Mouse (Mus musculus): ENCODE measurements around the gene C2. TPM values are rescaled to one million over a fixed set of nuclear protein-coding genes. Genes with fewer than 3 reads are reported as not detected.

The C2 gene
- polyA plus RNA-seq (2014; fragmentation: Nextera tagmentation; extraction: Ambion mirVana) = 0.44 and 0.58 TPM in 2 replicates

GRCm38 (mm10) chr17:34898160-34898586 is at the start of gene C2, which contains the start of gene Ehmt2:
Gene C2, minus strand, starts transcription at chr17:34898265.
Gene Ehmt2, plus strand, starts transcription at chr17:34898469.
- WGBS = under 1% methylated on average over 25 of the region's 44 CpGs
- DNase-seq (ENCODE audit: low spot score) (peak; percentile 87), ATAC-seq (ENCODE audit: insufficient number of reproducible peaks, low FRiP score, low TSS enrichment, low read depth) (no peak)
- no peaks in the 10 kb centered on the region for H3K27me3 ChIP-seq (ENCODE audit: control insufficient read depth, insufficient read depth, low read length)
- H3K27ac ChIP-seq (replicated peaks; ENCODE audit: low read depth, low read length) = peak within 1 kb of the TSS; percentile 95
- H3K36me3 ChIP-seq (ENCODE audit: control insufficient read depth, insufficient read depth, low read length) = peaks cover 20% of the 10 kb centered on the region
- no peaks in the 10 kb centered on the region for H3K9me3 ChIP-seq (ENCODE audit: control insufficient read depth, low read length)
- H3K9ac ChIP-seq (ENCODE audit: low read length) = peak within 1 kb of the TSS; percentile 97
- H3K4me3 ChIP-seq (ENCODE audit: low read depth, low read length) = peak within 1 kb of the TSS; percentile 69
- peak within 1 kb of the TSS; percentile 94 for H3K4me2 ChIP-seq (ENCODE audit: low read depth, severe bottlenecking)
- H3K4me1 ChIP-seq (ENCODE audit: control insufficient read depth, insufficient read depth, low read length) = peaks cover 19% of the 10 kb centered on the region; the same call in 1 of the 2 replicates

- Histone ChIP-seq H3K36me3 (ENCODE audit: control insufficient read depth, insufficient read depth, low read length) (peaks cover 14% of the 10 kb centered on the region; the same call in 1 of the 2 replicates), H3K4me1 (ENCODE audit: control insufficient read depth, insufficient read depth, low read length) (no peaks in the 10 kb centered on the region), H3K27ac (replicated peaks; ENCODE audit: low read depth, low read length) (no peak overlapping the region), H3K4me3 (ENCODE audit: low read depth, low read length) (no peak overlapping the region), H3K9ac (ENCODE audit: low read length) (no peak overlapping the region), H3K27me3 (ENCODE audit: control insufficient read depth, insufficient read depth, low read length) (no peaks in the 10 kb centered on the region), H3K9me3 (ENCODE audit: control insufficient read depth, low read length) (no peaks in the 10 kb centered on the region), H3K4me2 (ENCODE audit: low read depth, severe bottlenecking) (no peak overlapping the region)
- DNase-seq (ENCODE audit: low spot score) (peak; percentile 51), ATAC-seq (ENCODE audit: insufficient number of reproducible peaks, low FRiP score, low TSS enrichment, low read depth) (no peak)
- 32% methylated on average over 8 of the region's 8 CpGs for WGBS
These were observed 49.5 kb upstream of the C2 start for GRCm38 (mm10) chr17:34947606-34948005.

GRCm38 (mm10) chr17:34946486-34947140 is 48.5 kb upstream of the C2 start:
- Histone ChIP-seq H3K4me3 (ENCODE audit: low read depth, low read length) (no peak overlapping the region), H3K27me3 (ENCODE audit: control insufficient read depth, insufficient read depth, low read length) (no peaks in the 10 kb centered on the region), H3K36me3 (ENCODE audit: control insufficient read depth, insufficient read depth, low read length) (peaks cover 14% of the 10 kb centered on the region; the same call in 1 of the 2 replicates), H3K4me2 (ENCODE audit: low read depth, severe bottlenecking) (no peak overlapping the region), H3K9me3 (ENCODE audit: control insufficient read depth, low read length) (no peaks in the 10 kb centered on the region), H3K4me1 (ENCODE audit: control insufficient read depth, insufficient read depth, low read length) (0 out of 2 replicates have a peak, but pooled peaks cover 2% of the 10 kb centered on the region), H3K9ac (ENCODE audit: low read length) (no peak overlapping the region), H3K27ac (replicated peaks; ENCODE audit: low read depth, low read length) (no peak overlapping the region)
- DNase-seq (ENCODE audit: low spot score) (no peak), ATAC-seq (ENCODE audit: insufficient number of reproducible peaks, low FRiP score, low TSS enrichment, low read depth) (no peak)
- 92% methylated on average over 5 of the region's 5 CpGs for WGBS

- no peaks in the 10 kb centered on the region for H3K9me3 ChIP-seq (ENCODE audit: control insufficient read depth, low read length)
- DNase-seq (ENCODE audit: low spot score) = no peak
- no peak overlapping the region for H3K27ac ChIP-seq (replicated peaks; ENCODE audit: low read depth, low read length)
- H3K27me3 ChIP-seq (ENCODE audit: control insufficient read depth, insufficient read depth, low read length) = no peaks in the 10 kb centered on the region
- no peak for ATAC-seq (ENCODE audit: insufficient number of reproducible peaks, low FRiP score, low TSS enrichment, low read depth)
- H3K9ac ChIP-seq (ENCODE audit: low read length) = no peak overlapping the region
- no peak overlapping the region for H3K4me3 ChIP-seq (ENCODE audit: low read depth, low read length)
- H3K4me2 ChIP-seq (ENCODE audit: low read depth, severe bottlenecking) = no peak overlapping the region
- no peaks in the 10 kb centered on the region for H3K36me3 ChIP-seq (ENCODE audit: control insufficient read depth, insufficient read depth, low read length)
- 0 out of 2 replicates have a peak, but pooled peaks cover 4% of the 10 kb centered on the region for H3K4me1 ChIP-seq (ENCODE audit: control insufficient read depth, insufficient read depth, low read length)
These were observed 46.3 kb upstream of the C2 start for GRCm38 (mm10) chr17:34944362-34944761.

- Histone ChIP-seq H3K9me3 (ENCODE audit: control insufficient read depth, low read length) (no peaks in the 10 kb centered on the region), H3K4me3 (ENCODE audit: low read depth, low read length) (no peak overlapping the region), H3K4me2 (ENCODE audit: low read depth, severe bottlenecking) (no peak overlapping the region), H3K27ac (replicated peaks; ENCODE audit: low read depth, low read length) (no peak overlapping the region), H3K27me3 (ENCODE audit: control insufficient read depth, insufficient read depth, low read length) (no peaks in the 10 kb centered on the region), H3K9ac (ENCODE audit: low read length) (no peak overlapping the region), H3K36me3 (ENCODE audit: control insufficient read depth, insufficient read depth, low read length) (no peaks in the 10 kb centered on the region), H3K4me1 (ENCODE audit: control insufficient read depth, insufficient read depth, low read length) (0 out of 2 replicates have a peak, but pooled peaks cover 4% of the 10 kb centered on the region)
- no peak for DNase-seq (ENCODE audit: low spot score)
- no peak for ATAC-seq (ENCODE audit: insufficient number of reproducible peaks, low FRiP score, low TSS enrichment, low read depth)
- WGBS = 88% methylated on average over 4 of the region's 4 CpGs
These were observed 45.2 kb upstream of the C2 start for GRCm38 (mm10) chr17:34943128-34943815.

GRCm38 (mm10) chr17:34941344-34942041 is 43.4 kb upstream of the C2 start:
- Histone ChIP-seq H3K36me3 (ENCODE audit: control insufficient read depth, insufficient read depth, low read length) (no peaks in the 10 kb centered on the region), H3K4me2 (ENCODE audit: low read depth, severe bottlenecking) (peak overlapping the region; percentile 51), H3K4me1 (ENCODE audit: control insufficient read depth, insufficient read depth, low read length) (0 out of 2 replicates have a peak, but pooled peaks cover 4% of the 10 kb centered on the region), H3K9me3 (ENCODE audit: control insufficient read depth, low read length) (no peaks in the 10 kb centered on the region), H3K27ac (replicated peaks; ENCODE audit: low read depth, low read length) (no peak overlapping the region; the same call in 1 of the 2 replicates), H3K27me3 (ENCODE audit: control insufficient read depth, insufficient read depth, low read length) (no peaks in the 10 kb centered on the region), H3K4me3 (ENCODE audit: low read depth, low read length) (peak overlapping the region; percentile 28), H3K9ac (ENCODE audit: low read length) (peak overlapping the region; percentile 55)
- ATAC-seq (ENCODE audit: insufficient number of reproducible peaks, low FRiP score, low TSS enrichment, low read depth) = peak; percentile 78; the same call in 1 of the 2 replicates
- peak; percentile 62 for DNase-seq (ENCODE audit: low spot score)
- 8% methylated on average over 15 of the region's 15 CpGs for WGBS

- 0 out of 2 replicates have a peak, but pooled peaks cover 4% of the 10 kb centered on the region for H3K4me1 ChIP-seq (ENCODE audit: control insufficient read depth, insufficient read depth, low read length)
- no peaks in the 10 kb centered on the region for H3K9me3 ChIP-seq (ENCODE audit: control insufficient read depth, low read length)
- no peak overlapping the region for H3K9ac ChIP-seq (ENCODE audit: low read length)
- ATAC-seq (ENCODE audit: insufficient number of reproducible peaks, low FRiP score, low TSS enrichment, low read depth) = no peak
- H3K36me3 ChIP-seq (ENCODE audit: control insufficient read depth, insufficient read depth, low read length) = no peaks in the 10 kb centered on the region
- no peak overlapping the region for H3K4me3 ChIP-seq (ENCODE audit: low read depth, low read length)
- no peak overlapping the region for H3K4me2 ChIP-seq (ENCODE audit: low read depth, severe bottlenecking)
- WGBS = 81% methylated on average over 6 of the region's 6 CpGs
- H3K27me3 ChIP-seq (ENCODE audit: control insufficient read depth, insufficient read depth, low read length) = no peaks in the 10 kb centered on the region
- H3K27ac ChIP-seq (replicated peaks; ENCODE audit: low read depth, low read length) = no peak overlapping the region
- DNase-seq (ENCODE audit: low spot score) = no peak
These were observed 40.0 kb upstream of the C2 start for GRCm38 (mm10) chr17:34937960-34938505.

- H3K4me2 ChIP-seq (ENCODE audit: low read depth, severe bottlenecking) = no peak overlapping the region
- H3K9ac ChIP-seq (ENCODE audit: low read length) = no peak overlapping the region
These were observed 36.8 kb upstream of the C2 start for GRCm38 (mm10) chr17:34934830-34935229.

More at GRCm38 (mm10) chr17:34934830-34935229, 36.8 kb upstream of the C2 start:
- H3K9me3 ChIP-seq (ENCODE audit: control insufficient read depth, low read length) = no peaks in the 10 kb centered on the region
- ATAC-seq (ENCODE audit: insufficient number of reproducible peaks, low FRiP score, low TSS enrichment, low read depth) (no peak), DNase-seq (ENCODE audit: low spot score) (no peak)
- no peaks in the 10 kb centered on the region for H3K27me3 ChIP-seq (ENCODE audit: control insufficient read depth, insufficient read depth, low read length)
- no peak overlapping the region for H3K4me3 ChIP-seq (ENCODE audit: low read depth, low read length)
- WGBS = 55% methylated on average over 8 of the region's 8 CpGs
- H3K36me3 ChIP-seq (ENCODE audit: control insufficient read depth, insufficient read depth, low read length) = no peaks in the 10 kb centered on the region
- H3K4me1 ChIP-seq (ENCODE audit: control insufficient read depth, insufficient read depth, low read length) = peaks cover 4% of the 10 kb centered on the region
- H3K27ac ChIP-seq (replicated peaks; ENCODE audit: low read depth, low read length) = no peak overlapping the region
